Mouse (Mus musculus): Measurements from ENCODE around the gene Gm49387.

The Gm49387 gene

DNA sequence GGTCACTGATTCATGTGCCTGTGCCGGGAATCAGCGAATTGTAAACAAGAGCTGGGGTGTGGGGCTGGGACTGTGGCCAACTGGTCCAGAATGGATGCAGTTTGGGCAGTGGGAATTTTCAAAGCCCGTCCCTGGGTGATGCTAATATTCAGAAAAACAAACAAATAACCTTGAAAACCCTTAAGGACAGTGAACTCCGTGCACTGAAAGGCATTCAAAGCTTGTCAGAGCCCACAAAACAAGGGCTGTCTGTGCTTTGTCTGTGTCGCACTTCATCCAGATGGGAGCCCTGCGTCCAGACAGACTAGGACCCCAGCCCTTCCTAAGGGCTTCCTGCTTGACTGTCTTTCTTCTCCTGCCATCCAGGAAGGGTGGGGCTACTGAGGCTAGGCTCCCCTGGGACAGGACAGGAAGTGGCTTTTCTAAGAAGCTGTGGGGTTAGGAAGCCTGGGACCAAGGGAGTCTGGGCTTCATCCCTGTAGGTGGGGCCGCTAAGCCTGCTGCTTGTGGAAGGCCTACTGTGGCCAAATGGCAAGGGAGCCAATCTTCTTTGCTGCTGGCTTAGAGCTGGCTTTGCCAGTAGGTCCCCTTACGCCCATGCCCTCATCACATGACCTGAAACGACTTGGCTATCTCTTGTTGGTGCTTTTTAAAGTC is 22.0 kb upstream of the Gm49387 start:
- no peak for DNase-seq (ENCODE audit: low read depth in 1 of 2, low spot score in 2 of 2)

DNA sequence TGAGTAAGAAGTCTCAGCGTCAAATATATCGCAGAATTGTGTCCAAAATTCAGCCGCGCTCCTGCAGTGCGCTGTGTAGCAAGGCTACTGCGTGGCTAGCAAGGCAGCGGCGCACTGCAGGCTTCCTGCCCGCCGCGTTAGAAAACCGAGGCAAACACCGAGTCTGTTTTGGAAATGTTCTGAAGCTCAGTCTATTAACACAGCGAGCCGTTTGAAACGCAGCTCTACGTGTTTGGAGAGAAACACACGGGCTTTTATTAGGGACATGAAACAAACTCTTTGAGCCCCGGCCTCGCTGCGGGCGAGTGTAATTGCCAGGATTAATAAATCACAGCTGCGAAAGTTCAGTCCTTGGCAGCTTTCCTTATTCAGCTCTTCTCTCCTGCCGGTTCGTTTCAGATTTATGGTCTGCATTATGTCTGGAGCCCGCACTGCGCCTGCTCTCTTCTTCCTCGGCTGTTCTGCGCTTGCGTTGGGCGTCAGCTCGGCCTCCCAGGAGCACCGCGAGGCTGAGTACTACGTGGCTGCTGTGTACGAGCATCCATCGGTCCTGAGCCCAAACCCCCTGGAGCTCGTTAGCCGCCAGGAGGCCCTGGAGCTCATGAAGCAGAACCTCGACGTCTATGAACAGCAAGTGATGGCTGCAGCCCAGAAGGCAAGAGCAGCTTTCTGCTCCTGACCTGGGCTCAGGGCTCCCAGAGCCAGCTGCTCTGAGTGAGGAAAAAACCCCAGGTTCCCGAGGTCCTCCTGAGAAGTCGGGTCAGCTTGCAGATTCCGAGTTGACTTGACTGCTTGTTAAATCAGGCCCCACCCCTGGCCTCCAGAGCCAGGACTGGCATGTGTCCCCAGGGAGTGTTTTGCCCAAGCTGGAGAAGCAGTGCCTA is 21.2 kb upstream of the Gm49387 start:
- no peak for DNase-seq (ENCODE audit: low read depth in 1 of 2, low spot score in 2 of 2)

DNA sequence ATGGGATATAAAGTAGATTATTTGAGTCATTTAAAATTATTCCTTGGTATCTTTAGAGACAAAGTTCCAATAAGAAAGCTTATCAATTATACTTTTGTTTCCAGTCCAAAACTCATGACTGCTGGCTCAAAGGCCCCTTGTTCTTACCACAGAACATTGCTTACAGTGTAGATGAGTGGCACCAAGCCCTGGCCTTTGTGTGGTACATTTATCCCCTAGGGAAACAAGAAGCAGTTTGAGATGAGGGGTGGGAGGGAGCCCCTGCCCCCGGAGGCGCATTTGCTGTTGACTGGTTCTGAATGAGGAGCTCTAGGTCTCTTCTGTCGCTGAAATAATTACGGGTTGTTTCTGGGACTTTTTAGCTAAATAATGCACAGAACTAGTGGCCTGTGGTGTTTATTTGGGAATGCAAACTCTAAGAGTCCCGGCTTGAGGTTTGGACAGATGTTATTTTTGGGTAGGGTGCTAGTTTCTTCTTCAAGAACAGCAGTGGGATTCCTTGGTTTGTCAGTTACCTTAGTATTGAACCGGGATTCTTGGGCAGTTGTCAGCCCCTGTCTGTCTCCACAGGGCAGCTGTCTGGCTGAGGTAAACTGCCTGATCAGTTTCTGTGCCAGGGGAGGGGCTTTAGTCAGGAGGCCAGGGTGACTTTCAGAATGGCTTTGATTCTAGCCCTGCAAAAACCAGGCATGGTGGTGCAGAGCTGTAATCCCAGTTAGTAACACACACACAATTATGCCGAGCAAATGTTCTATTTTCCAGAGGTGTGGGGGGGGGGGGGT is 19.8 kb upstream of the Gm49387 start:
- no peak for DNase-seq (ENCODE audit: low read depth in 1 of 2, low spot score in 2 of 2)

DNA sequence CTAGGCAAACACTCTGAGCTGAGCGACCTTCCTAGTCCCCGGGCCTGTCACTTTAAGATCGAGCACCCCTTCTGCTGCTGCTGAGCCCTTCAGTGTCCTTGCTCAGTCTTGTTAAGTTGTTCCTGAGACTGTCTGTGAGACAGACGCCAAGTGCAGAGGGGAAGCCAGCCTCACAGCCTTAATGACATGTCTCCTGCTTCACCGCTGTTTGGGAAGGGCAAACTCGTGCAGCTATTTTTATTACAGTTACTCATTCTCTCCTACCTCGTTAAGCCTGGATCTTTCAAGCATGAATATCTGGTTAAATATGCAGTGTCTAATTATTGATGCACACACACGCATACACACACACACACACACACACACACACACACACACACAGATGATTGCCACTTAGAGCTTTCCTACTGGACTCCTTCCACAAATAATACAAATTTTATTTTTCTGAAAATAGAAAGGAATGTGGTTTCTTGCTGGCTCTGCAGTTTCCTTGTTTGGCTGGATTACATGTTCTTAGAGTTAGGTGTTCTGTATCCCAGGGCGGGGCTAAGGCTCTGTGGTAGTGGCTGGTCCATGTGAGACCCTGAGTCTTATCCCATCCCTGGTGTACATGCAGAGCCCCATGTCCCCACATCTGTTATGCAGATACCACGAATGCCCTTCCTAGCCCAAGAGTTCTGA is 19.0 kb upstream of the Gm49387 start:
- no peak for DNase-seq (ENCODE audit: low read depth in 1 of 2, low spot score in 2 of 2)

DNA sequence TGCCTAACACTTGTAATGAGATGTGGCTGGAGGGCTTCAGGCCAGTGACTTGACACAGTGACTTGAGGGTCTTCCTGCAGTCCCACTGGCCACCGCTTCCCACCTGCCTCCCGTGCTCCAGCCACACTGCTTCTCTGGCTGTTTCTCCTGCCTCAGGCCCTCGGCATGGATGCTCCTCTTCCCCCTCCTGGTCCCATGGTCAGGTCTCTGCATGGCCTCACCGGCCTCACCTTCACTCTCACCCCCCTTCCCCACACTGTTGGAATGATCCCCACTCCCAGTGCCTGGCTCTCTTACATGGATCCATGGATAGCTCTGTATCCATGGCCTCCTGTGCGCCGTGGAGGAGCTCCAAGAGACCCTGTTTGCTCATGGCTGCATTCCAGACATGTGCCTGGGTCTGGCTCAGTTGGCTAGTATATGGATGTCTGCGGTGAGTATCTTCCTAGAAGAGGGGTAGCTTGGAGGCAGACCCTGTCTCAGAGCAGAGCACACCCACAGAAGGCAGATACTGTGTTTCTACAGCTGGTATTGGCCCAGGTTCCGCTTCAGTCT is 17.5 kb upstream of the Gm49387 start:
- no peak for DNase-seq (ENCODE audit: low read depth in 1 of 2, low spot score in 2 of 2)

DNA sequence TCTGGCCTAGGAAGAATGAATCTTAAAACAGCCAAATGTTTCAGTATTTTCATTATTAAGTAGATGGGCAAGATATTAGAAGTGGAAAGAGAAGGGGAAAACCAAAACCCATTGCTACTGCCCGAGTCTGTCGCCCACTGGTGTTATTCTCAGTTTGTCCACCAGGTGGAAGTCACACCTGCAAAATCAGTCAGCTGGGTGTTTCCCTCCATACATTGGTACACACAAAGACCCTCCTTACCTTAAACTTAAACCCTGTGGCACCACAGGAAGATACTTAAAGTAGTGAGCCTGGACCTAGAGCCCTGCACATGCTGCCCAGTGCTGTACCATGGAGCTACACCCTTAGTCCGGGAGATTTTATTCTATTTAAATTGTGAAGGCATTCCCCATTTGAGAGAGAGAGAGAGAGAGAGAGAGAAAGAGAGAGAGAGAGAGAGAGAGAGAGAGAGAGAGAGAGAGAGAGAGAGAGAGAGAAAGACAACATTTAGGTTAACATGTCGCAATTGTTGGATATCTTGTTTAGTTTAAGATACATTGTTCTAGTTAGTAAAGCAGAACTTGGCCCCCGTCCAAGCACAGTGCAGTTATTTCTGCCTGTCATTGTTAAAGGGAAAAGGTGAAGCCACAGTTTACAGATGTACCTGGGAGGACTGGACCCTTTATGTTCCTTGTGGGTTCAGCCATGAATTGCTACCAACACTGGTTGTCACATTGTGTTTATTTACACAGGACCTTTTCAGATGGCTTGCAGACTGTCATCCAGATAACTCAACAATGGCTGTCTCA is 16.4 kb upstream of the Gm49387 start:
- DNase-seq (ENCODE audit: low read depth in 1 of 2, low spot score in 2 of 2), result peak in 1 of 2 experiments; percentile 39

DNA sequence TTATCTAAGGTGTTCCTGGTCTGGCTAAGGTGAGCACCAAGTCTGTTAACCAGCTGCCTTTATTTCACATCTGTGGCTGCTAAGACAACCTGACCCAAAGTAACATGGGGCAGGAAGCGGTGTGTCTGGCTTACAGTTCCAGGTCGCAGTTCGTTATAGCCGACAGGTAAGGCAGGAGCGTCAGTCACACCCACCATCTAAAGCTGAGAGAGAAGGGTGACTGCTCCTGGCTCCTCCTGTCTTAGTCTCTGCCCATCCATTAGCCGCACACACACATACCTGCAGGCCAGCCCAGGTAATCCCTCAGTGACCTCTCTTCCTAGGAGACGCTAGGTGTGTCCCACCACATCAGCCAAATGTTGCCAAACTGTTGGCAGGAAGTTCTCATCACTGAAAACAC is 15.7 kb upstream of the Gm49387 start:
- DNase-seq (ENCODE audit: low read depth in 1 of 2, low spot score in 2 of 2), result no peak

DNA sequence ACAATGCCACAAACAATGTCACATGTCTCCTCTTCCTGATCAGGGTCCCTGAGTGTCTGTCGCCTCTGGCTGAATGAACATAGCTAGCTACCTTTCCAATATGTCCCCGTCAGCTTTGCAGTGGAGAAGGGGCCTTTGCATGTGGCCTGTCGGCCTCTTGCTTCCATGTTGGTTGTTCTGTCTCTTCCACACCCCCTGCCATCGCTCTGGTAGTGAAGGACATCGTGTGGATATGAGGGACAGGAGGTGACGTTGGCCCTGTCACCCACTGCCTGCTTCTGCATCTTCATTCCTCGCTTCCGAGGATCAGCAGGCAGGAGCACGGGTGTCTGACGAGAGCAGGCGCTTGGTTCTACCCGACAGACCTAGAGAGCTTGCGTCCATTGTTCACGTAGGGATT is 14.7 kb upstream of the Gm49387 start:
- no peak for DNase-seq (ENCODE audit: low read depth in 1 of 2, low spot score in 2 of 2)

DNA sequence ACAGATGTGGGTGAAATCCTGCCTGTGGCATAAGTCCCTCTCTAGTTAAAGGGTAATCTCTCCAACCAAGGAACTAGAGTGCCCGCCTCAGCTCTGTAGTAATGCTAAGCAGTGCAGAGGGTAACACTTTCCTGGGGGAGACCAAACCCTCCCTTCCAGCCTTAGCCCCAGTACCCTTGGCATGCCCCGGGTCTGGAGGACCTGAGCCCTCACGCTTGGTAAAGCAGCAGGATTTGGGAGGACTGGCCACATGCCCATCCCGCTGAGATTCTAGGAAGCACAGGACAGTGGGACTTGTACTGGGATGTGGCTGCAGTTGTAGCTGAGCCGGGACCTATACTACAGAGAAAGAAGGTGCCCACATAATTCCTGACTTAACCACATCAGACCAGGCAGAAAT is 14.1 kb upstream of the Gm49387 start:
- no peak for DNase-seq (ENCODE audit: low read depth in 1 of 2, low spot score in 2 of 2)

DNA sequence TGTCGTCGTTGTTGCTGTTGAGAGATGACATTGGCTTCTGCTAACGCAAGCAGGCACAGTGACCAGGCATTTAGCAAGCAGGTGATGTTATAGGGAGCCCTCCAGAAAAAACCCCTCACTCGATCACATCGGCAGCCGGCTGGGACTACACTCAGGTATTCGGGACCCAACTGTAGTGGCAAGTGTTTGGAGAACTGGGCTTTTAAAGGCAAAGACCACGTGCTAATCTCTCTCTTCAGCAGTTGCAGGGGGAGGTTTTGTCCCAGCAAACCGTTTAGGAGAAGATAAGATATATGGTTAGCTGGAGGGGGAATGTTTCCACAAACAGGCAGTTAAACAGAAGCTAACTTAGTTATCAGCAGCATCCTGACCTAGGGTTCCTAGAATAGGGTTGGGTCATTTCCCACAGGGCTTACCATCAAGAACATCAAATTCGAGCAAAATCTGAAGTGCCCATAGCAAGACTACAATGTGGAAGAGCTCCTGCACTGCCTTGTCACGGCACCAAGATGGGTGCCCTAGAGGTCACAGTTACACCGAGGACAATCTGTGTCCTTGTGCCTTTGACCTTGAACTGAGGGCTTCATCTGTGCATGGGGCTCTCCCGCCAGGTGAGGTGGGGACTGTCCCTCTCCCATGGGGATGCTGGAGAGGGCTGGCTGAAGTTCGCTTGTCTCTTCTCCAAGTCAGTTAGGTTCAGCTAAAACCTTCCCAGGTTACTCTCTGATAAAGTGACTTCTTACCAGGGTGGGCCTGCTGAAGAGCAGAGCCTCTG is 12.6 kb upstream of the Gm49387 start:
- DNase-seq (ENCODE audit: low read depth in 1 of 2, low spot score in 2 of 2), result no peak

DNA sequence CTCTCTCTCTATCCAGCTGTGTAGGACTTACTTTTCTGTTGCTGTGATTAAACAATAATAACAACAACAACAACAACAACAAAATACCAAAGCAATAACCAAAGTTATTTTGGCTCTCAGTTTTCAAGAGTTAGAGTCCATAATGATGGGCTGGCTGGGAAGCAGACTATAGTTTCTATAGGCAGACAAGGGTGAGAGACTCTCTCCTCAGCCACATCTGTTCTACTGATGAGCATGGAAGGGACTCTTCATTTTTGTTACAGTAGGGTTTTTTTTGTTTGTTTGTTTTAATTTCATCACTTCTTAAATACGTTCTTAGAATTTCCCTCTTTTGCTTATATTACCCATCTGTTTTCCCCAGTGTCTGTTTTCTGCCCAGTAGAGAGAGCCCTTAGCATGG is 11.9 kb upstream of the Gm49387 start:
- DNase-seq (ENCODE audit: low read depth in 1 of 2, low spot score in 2 of 2), result no peak

DNA sequence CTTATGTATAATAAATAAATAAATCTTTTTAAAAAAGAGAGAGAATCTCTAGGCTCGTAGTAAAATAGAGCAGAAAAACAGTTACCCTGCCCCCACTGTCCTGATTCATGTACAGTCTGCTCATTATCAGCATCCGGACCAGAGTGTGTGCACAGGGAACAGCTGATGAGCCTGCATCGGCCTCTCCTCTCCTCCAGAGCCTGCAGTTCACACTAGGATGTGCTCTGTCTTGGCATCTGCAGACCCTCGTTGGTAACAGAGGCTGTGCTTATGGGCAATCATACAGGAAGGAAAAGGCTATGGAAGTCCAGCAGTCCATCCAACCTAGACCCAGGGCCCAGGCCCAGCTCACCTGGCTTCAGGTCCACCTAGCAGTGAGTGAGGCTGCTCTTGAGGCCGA is 11.4 kb upstream of the Gm49387 start:
- no peak for DNase-seq (ENCODE audit: low read depth in 1 of 2, low spot score in 2 of 2)

DNA sequence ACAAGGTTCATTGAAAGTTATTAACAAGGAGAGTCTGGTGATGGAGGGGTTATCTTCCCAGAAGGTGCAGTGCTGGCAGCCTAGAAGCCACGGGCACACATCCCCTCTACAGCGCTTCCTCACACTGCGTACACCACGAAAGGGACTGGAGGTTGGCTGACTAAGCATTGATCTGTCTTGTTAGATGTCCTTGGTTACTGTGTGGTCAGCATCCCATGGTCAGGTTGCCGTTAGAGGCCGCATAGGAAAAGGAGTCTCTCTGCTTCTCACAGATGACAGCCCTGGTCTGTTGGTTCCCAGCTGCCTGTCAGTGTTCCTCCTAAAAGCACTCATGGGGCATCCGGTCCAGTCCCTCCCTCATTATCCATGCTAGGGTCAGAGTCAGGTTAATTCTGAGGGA is 10.5 kb upstream of the Gm49387 start:
- DNase-seq (ENCODE audit: low read depth in 1 of 2, low spot score in 2 of 2), result no peak

DNA sequence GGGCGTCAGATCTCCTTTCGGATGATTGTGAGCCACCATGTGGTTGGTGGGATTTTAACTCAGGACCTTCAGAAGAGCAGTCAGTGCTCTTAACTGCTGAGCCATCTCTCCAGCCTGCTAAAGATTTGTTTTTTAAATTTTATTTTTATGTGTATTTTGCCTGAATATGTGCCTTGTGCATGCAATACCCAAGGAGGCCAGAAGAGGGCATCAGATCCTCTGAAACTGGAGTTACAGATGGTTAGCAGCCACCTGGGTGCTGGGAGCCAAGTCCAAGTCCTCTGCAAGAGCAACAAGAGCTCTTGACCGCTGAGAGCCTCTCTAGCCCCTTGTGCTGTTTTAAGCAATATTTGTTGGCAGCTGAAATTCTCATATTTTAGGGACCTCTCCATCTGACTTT is 9.7 kb upstream of the Gm49387 start:
- DNase-seq (ENCODE audit: low read depth in 1 of 2, low spot score in 2 of 2), result no peak

DNA sequence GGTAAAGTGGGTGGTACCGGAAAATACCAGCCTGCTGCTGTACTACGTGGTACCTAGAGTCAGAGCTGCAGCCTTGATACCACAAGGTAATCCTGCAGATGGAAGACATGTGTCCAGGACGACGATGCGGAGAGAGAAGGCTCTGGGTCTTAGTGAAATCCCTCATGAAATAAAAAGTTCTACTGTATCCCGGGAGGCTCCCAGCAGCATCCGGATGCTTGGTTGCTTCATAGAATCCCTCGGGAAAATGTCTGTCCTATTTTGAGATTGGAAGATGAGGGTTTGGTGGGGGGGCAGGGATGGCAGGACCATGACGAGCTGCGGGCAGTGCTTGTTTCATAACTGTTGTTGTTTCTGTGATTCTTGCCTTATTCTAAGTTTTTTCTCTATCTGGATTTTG is 7.3 kb upstream of the Gm49387 start:
- no peak for DNase-seq (ENCODE audit: low read depth in 1 of 2, low spot score in 2 of 2)

DNA sequence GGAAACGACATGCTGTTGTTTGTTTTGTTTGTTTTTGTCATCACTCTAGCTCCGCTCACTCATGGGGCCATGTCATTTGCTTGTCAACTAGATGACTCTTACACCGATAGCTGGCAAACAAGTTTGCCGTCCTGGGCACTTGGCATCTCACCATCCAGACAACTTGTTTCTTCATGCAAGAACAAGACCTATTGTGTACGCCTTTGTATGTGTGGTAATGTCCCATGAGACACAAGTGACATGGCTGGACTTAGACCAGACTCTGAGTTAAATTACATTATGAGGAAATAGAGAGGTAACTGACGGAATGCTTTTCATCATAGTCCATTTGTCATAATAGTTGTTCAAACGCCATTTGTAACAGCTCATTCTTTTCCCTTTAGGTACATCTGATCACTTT is 5.2 kb upstream of the Gm49387 start:
- no peak for DNase-seq (ENCODE audit: low read depth in 1 of 2, low spot score in 2 of 2)

DNA sequence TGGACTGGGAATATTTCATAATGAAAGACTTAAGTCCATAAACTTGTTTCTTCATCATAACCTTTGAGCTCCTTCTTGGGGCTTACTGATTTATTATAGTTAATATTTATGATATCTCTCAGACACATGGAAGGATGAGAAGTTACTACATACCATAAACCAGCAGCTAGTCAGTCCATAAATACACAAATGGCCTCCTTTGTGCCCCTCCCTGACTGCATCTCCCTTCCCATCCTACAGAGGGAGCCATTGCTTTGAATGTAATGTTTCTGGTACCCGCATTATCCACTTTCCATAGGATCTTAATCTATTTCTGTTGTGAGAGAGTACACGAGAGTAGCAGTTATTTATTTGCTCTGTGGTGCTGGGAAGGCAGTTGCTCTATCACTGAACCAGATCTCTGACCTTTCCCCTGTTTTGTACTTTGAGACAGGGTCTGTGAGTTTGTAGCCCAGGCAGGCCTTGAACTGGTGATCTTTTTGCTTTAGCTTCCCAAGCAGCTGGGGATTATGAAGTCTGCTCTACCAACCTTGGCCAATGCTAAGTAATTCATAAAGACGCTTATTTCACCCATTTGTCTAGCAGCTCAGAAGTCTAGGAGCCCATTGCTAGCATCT is 4.4 kb upstream of the Gm49387 start:
- no peak for DNase-seq (ENCODE audit: low read depth in 1 of 2, low spot score in 2 of 2)

DNA sequence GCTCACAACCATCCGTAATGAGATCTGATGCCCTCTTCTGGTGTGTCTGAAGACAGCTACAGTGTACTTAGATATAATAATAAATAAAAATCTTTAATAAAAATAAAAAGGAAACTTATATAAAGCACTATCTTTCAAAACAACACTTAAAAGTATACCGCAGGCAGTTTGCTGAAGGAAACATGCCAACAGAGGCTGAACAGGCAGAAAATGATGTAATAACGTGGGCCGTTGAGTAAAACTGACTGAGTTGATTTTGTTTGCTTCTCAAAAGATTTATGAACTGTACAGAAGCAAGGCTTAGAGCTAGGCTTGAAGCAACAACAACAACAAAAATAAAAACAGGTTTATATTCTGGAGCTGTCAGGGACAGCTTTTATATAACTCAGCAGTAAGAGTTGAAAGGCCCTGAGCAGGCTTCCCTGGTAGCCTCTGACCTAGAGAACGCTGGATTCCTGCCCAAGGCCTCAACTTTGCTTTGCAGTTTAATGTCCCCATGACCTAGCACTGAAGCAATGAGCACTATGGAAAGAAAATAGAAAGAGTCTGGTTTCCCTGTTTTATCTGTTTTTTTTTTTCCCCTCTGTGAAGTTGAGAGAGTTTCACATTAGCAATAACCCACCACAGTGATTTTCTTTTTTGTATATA is 3.6 kb upstream of the Gm49387 start:
- no peak for DNase-seq (ENCODE audit: low read depth in 1 of 2, low spot score in 2 of 2)
